In the genomic region with DNA sequence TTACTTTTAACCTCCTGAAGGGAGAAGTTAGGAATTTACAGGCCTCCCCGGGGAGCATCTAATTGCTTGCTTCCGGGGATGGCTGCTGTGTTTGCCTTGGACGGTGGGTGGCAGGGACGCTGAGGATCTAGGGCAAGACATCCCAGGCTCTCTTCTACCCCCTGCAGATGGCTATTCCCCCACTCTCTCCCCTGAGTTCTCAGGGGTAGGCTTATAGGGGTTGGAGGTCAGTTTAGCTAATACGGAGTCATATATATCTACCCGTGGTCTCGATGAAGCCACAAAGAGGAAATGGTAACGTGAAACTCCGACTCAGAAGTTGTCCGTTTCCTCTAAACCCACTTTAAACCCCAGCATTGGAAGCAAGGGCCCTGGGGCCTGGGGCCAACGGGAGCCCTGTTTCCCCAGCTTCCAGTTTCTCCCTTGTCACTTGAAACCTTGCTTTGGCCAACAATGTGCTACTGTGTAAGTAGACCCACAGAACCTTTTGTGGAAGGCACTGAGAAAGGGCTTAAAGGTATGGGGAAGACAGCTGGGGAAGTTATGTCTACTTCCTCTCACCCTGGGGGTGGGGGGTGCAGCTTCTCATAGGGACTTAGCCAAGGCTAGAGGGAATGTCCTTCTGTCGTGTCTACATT, we compare ENCODE assay signal across 8 mouse cellular contexts.
DNase-seq lines count a peak whose midpoint lies in the region; ATAC-seq and TF ChIP-seq lines count a peak whose summit lies in the region.

No protein-coding gene starts in this region.

- ATAC-seq in Patski, result no peak
- ATAC-seq in heart, postnatal 0 days (ENCODE audit: insufficient read depth, low read depth), result no peak
- ATAC-seq in midbrain, embryonic 11.5 days (ENCODE audit: low FRiP score), result peak; percentile 45; the same call in 1 of the 2 replicates

- no peak overlapping the region for H3K4me3 ChIP-seq in heart, adult 2 months
- H3K4me3 ChIP-seq in heart, postnatal 0 days (ENCODE audit: low read depth, low read length), result no peak overlapping the region
- no peak overlapping the region for H3K4me3 ChIP-seq in midbrain, embryonic 11.5 days (ENCODE audit: low read depth, low read length)

- no peak overlapping the region for H3K4me2 ChIP-seq in heart, postnatal 0 days (ENCODE audit: low read depth, low read length)
- no peak overlapping the region for H3K4me2 ChIP-seq in midbrain, embryonic 11.5 days

- POLR2A ChIA-PET in Patski (lab: Charles Lee), result interaction anchor here (0.9 to 1.8 kb wide), 4 partner anchors 106 to 452 kb away, joined by 3 to 5 read pairs (median 3); no protein-coding TSS in a partner anchor

- intact Hi-C loops in heart, adult 2 months (cut with DNase I), result loop anchor here (2.0 kb wide), 2 partner anchors 79 to 211 kb away; no protein-coding TSS in a partner anchor
- intact Hi-C loops in heart, postnatal 25 days (cut with DNase I), result no loop called here

- in situ Hi-C loops in Patski (cut with MboI; ENCODE audit: low pct_unique_long_range_greater_than_20kb), result loop anchor here (10.0 kb wide), 1 partner anchor 779 kb away; no protein-coding TSS in a partner anchor

- TF ChIP-seq EP300 in heart, adult 2 months (IDR thresholded peaks at IDR 0.05; ENCODE audit: insufficient read depth, low read depth, low read length), result no peak
- TF ChIP-seq EP300 in heart, postnatal 0 days (IDR thresholded peaks at IDR 0.05; ENCODE audit: low read depth), result no peak

- no peaks in the 10 kb centered on the region for H3K9me3 ChIP-seq in heart, postnatal 0 days (replicated peaks; ENCODE audit: control insufficient read depth, low read length)
- H3K9me3 ChIP-seq in midbrain, embryonic 11.5 days (ENCODE audit: control insufficient read depth, low read length), result no peaks in the 10 kb centered on the region

- peak in 1 of 2 experiments; percentile 29 for DNase-seq in heart, adult 2 months
- no peak for DNase-seq in heart, postnatal 25 days (ENCODE audit: low spot score)
- DNase-seq in Patski (ENCODE audit: low read depth, low spot score), result peak; percentile 58
- DNase-seq in heart, postnatal 0 days (ENCODE audit: low spot score), result no peak
- DNase-seq in midbrain, embryonic 11.5 days (ENCODE audit: low spot score, missing footprints), result peak; percentile 89
- DNase-seq in cerebellum, postnatal 14 days, result no peak
- DNase-seq in left cerebral cortex, adult 11 months (ENCODE audit: low spot score), result no peak
- no peak for DNase-seq in adrenal gland, postnatal 4 days (ENCODE audit: low spot score in 2 of 2)

- H3K27ac ChIP-seq in heart, adult 2 months, result peak overlapping the region; percentile 20; the same call in 1 of the 2 replicates
- peak overlapping the region; percentile 2; the same call in 1 of the 2 replicates for H3K27ac ChIP-seq in heart, postnatal 0 days (ENCODE audit: low read depth)
- no peak overlapping the region for H3K27ac ChIP-seq in midbrain, embryonic 11.5 days (ENCODE audit: low read depth, low read length)

- 41% methylated on average over 12 of the region's 12 CpGs for WGBS in heart, adult 2 months
- WGBS in heart, postnatal 0 days, result 28% methylated on average over 12 of the region's 12 CpGs
- WGBS in midbrain, embryonic 11.5 days, result 16% methylated on average over 12 of the region's 12 CpGs

- no peak overlapping the region for H3K9ac ChIP-seq in heart, adult 2 months (ENCODE audit: low read depth, low read length)
- H3K9ac ChIP-seq in heart, postnatal 0 days (replicated peaks; ENCODE audit: low read depth, low read length), result no peak overlapping the region
- no peak overlapping the region for H3K9ac ChIP-seq in midbrain, embryonic 11.5 days (ENCODE audit: low read length)

- H3K79me2 ChIP-seq in heart, adult 2 months (replicated peaks; ENCODE audit: control insufficient read depth, insufficient read depth, low read length), result no peaks in the 10 kb centered on the region

- no peaks in the 10 kb centered on the region for H3K36me3 ChIP-seq in heart, adult 2 months (ENCODE audit: control insufficient read depth, insufficient read depth, low read length)
- H3K36me3 ChIP-seq in heart, postnatal 0 days (replicated peaks; ENCODE audit: control insufficient read depth, insufficient read depth, low read length), result no peaks in the 10 kb centered on the region
- H3K36me3 ChIP-seq in midbrain, embryonic 11.5 days (ENCODE audit: control insufficient read depth, insufficient read depth, low read length), result no peaks in the 10 kb centered on the region

- no peak for TF ChIP-seq CTCF in heart, adult 2 months (IDR thresholded peaks at IDR 0.05)
- peak; percentile 46 for TF ChIP-seq CTCF in Patski (IDR thresholded peaks at IDR 0.05)
- no peak for TF ChIP-seq CTCF in heart, postnatal 0 days (IDR thresholded peaks at IDR 0.05; ENCODE audit: low read depth)

- H3K4me1 ChIP-seq in heart, adult 2 months (ENCODE audit: control insufficient read depth, insufficient read depth, low read length), result peaks cover 8% of the 10 kb centered on the region
- H3K4me1 ChIP-seq in heart, postnatal 0 days (ENCODE audit: control insufficient read depth, insufficient read depth), result peaks cover 8% of the 10 kb centered on the region
- H3K4me1 ChIP-seq in midbrain, embryonic 11.5 days (ENCODE audit: control insufficient read depth, insufficient read depth, low read length), result peaks cover 11% of the 10 kb centered on the region

- H3K27me3 ChIP-seq in heart, adult 2 months (ENCODE audit: control insufficient read depth, insufficient read depth, low read length), result no peaks in the 10 kb centered on the region
- H3K27me3 ChIP-seq in Patski, result no peaks in the 10 kb centered on the region
- H3K27me3 ChIP-seq in heart, postnatal 0 days (ENCODE audit: control insufficient read depth, insufficient read depth, low read length), result peaks cover 19% of the 10 kb centered on the region
- H3K27me3 ChIP-seq in midbrain, embryonic 11.5 days (ENCODE audit: control insufficient read depth, insufficient read depth, low read length), result peaks cover 61% of the 10 kb centered on the region

- CTCF ChIA-PET in Patski (lab: Charles Lee), result interaction anchor here (1.1 to 3.7 kb wide), 7 partner anchors 52 to 500 kb away, joined by 3 to 16 read pairs (median 12); no protein-coding TSS in a partner anchor

- TF ChIP-seq POLR2A in heart, adult 2 months (IDR thresholded peaks at IDR 0.05; ENCODE audit: insufficient read depth, low read depth, low read length), result no peak

Comparison
In these comparisons a context has a peak if more than half of its experiments do, and no peak if none do; other contexts are left out.
1. DNase-seq: peak in Patski (single experiment) and midbrain, embryonic 11.5 days (single experiment); none in heart, postnatal 25 days (single experiment), heart, postnatal 0 days (single experiment), cerebellum, postnatal 14 days (0 of 2), left cerebral cortex, adult 11 months (single experiment) and adrenal gland, postnatal 4 days (0 of 2).